Mouse (Mus musculus) G1E (cell line): ENCODE data around the gene Bhlhe23. TPM values are rescaled to one million over a fixed set of nuclear protein-coding genes. Genes with fewer than 3 reads are reported as not detected.
A peak's percentile ranks its signal among the peaks of the same experiment; 100 is the strongest.

Experiments
- ATAC-seq: 2 replicates; pipeline ENCODE4 v1.8.0; 2016; ENCODE audit warnings: mild to moderate bottlenecking; ENCODE audit not compliant: insufficient number of reproducible peaks, poor library complexity, low FRiP score, severe bottlenecking; ENCODE audit errors: extremely low read depth
- DNase-seq: peaks from one replicate; pipeline ENCODE4 v3.0.0; 2012; ENCODE audit warnings: low spot score
- H3K27me3 ChIP-seq: 2 replicates; pipeline ENCODE4 v1.6.1; 2012; ENCODE audit warnings: mild to moderate bottlenecking, low read length, inconsistent platforms; ENCODE audit not compliant: insufficient read depth
- H3K36me3 ChIP-seq: replicated peaks from 2 replicates; pipeline ENCODE3; 2012; ENCODE audit warnings: mild to moderate bottlenecking, inconsistent platforms
- H3K4me1 ChIP-seq: 2 replicates; pipeline ENCODE4 v1.6.1; 2012; ENCODE audit warnings: low read depth, low read length, inconsistent platforms, mixed read lengths; ENCODE audit not compliant: insufficient read depth
- H3K4me3 ChIP-seq: 2 replicates; pipeline ENCODE4 v1.5.1; 2012; ENCODE audit warnings: low read depth, mild to moderate bottlenecking, inconsistent platforms, low read length, moderate library complexity, mixed read lengths
- H3K9me3 ChIP-seq: replicated peaks from 2 replicates; pipeline ENCODE4 v1.6.1; 2012; ENCODE audit warnings: inconsistent platforms
- CTCF ChIP-seq: IDR thresholded peaks from 2 replicates; pipeline ENCODE4 v1.5.1; 2012; ENCODE audit warnings: low read depth, low read length, inconsistent platforms, mixed read lengths
- GATA1 ChIP-seq: IDR thresholded peaks from 2 replicates; pipeline ENCODE4 v1.6.1; 2012; ENCODE audit warnings: borderline replicate concordance, low read length, inconsistent platforms, mixed read lengths
- GATA2 ChIP-seq: IDR thresholded peaks from 2 replicates; pipeline ENCODE4 v1.6.1; 2012; ENCODE audit warnings: low read depth, low read length, inconsistent platforms, borderline replicate concordance
- POLR2AphosphoS5 ChIP-seq: IDR thresholded peaks from 2 replicates; pipeline ENCODE4 v1.6.1; 2012; ENCODE audit warnings: low read depth, low read length, inconsistent platforms; ENCODE audit not compliant: insufficient replicate concordance
- TAL1 ChIP-seq: conservative IDR thresholded peaks from 2 replicates; pipeline ENCODE4 v1.6.1; 2012; ENCODE audit warnings: low read depth, low read length, inconsistent platforms, mixed read lengths
- polyA plus RNA-seq: library from polyadenylated mRNA; stranded (reverse); fragments of >175 nt; gene quantifications from 2 replicates; pipeline ENCODE4 v1.2.3, GENCODE M21; 2012
- total RNA-seq, 2 experiments: library from RNA; stranded (forward) in 1 of 2; stranded (reverse) in 1 of 2; fragments of 200-1000 nt in 1 of 2; fragments of >200 nt in 1 of 2; fragmentation: Nextera tagmentation in 1 of 2; gene quantifications; 2 replicates each; pipeline ENCODE4 v1.2.3; 2014 to 2017

Bhlhe23 gene
- total and polyA plus RNA-seq, 3 experiments, result 0.11 TPM; not detected in 2

GRCm38 (mm10) chr2:180764986-180765385, 11.7 kb downstream of the Bhlhe23 start:
- Histone ChIP-seq H3K36me3 (no peaks in the 10 kb centered on the region), H3K4me1 (no peaks in the 10 kb centered on the region), H3K27me3 (no peaks in the 10 kb centered on the region), H3K4me3 (no peak overlapping the region), H3K9me3 (no peaks in the 10 kb centered on the region)
- ATAC-seq, result no peak
- TF ChIP-seq GATA2, result no peak
- TF ChIP-seq TAL1, result no peak
- TF ChIP-seq GATA1, result no peak
- no peak for TF ChIP-seq POLR2AphosphoS5
- TF ChIP-seq CTCF, result no peak
- no peak for DNase-seq

- H3K4me3 ChIP-seq, result no peak overlapping the region
- no peaks in the 10 kb centered on the region for H3K36me3 ChIP-seq
- no peak for ATAC-seq
- no peak for TF ChIP-seq POLR2AphosphoS5
- TF ChIP-seq GATA2, result no peak
- TF ChIP-seq GATA1, result no peak
- no peak for TF ChIP-seq TAL1
- TF ChIP-seq CTCF, result no peak
- H3K9me3 ChIP-seq, result no peaks in the 10 kb centered on the region
- no peaks in the 10 kb centered on the region for H3K4me1 ChIP-seq
- DNase-seq, result no peak
- H3K27me3 ChIP-seq, result no peaks in the 10 kb centered on the region; the same call in 1 of the 2 replicates
Measured at GRCm38 (mm10) chr2:180758513-180759263, 18.0 kb downstream of the Bhlhe23 start.

- TF ChIP-seq POLR2AphosphoS5 (no peak), CTCF (no peak), GATA1 (no peak)
- no peak for ATAC-seq
- H3K9me3 ChIP-seq, result no peaks in the 10 kb centered on the region
- H3K4me1 ChIP-seq, result no peaks in the 10 kb centered on the region
- no peaks in the 10 kb centered on the region; the same call in 1 of the 2 replicates for H3K27me3 ChIP-seq
- H3K4me3 ChIP-seq, result no peak overlapping the region
- H3K36me3 ChIP-seq, result no peaks in the 10 kb centered on the region
- DNase-seq, result no peak
Measured at GRCm38 (mm10) chr2:180756786-180757185, 19.9 kb downstream of the Bhlhe23 start.

- Histone ChIP-seq H3K36me3 (no peaks in the 10 kb centered on the region), H3K4me1 (no peaks in the 10 kb centered on the region), H3K4me3 (no peak overlapping the region), H3K9me3 (no peaks in the 10 kb centered on the region), H3K27me3 (no peaks in the 10 kb centered on the region; the same call in 1 of the 2 replicates)
- ATAC-seq (no peak), DNase-seq (peak; percentile 30)
- TF ChIP-seq TAL1, result no peak
- TF ChIP-seq GATA1, result no peak
Measured at GRCm38 (mm10) chr2:180755896-180756295, 20.8 kb downstream of the Bhlhe23 start.

GRCm38 (mm10) chr2:180754976-180755688, 21.6 kb downstream of the Bhlhe23 start:
- DNase-seq, result no peak
- Histone ChIP-seq H3K4me1 (no peaks in the 10 kb centered on the region), H3K36me3 (no peaks in the 10 kb centered on the region), H3K27me3 (no peaks in the 10 kb centered on the region; the same call in 1 of the 2 replicates), H3K4me3 (no peak overlapping the region), H3K9me3 (no peaks in the 10 kb centered on the region)
- no peak for ATAC-seq
- TF ChIP-seq CTCF (no peak), TAL1 (no peak), GATA2 (no peak), POLR2AphosphoS5 (no peak), GATA1 (no peak)

GRCm38 (mm10) chr2:180748904-180749303, 27.8 kb downstream of the Bhlhe23 start:
- Histone ChIP-seq H3K36me3 (no peaks in the 10 kb centered on the region), H3K27me3 (no peaks in the 10 kb centered on the region), H3K9me3 (no peaks in the 10 kb centered on the region), H3K4me3 (no peak overlapping the region), H3K4me1 (peaks cover 2% of the 10 kb centered on the region)
- no peak for DNase-seq
- no peak for ATAC-seq
- TF ChIP-seq CTCF (no peak), GATA1 (no peak), GATA2 (no peak), TAL1 (no peak), POLR2AphosphoS5 (no peak)
